Mouse (Mus musculus) liver, postnatal 0 days (tissue): ENCODE data around the gene Spop. TPM values are rescaled to one million over a fixed set of nuclear protein-coding genes. Genes with fewer than 3 reads are reported as not detected.

Experiments used
- ATAC-seq: fragments of 200-750 bp; cut with Nextera tagmentation; 2 replicates; pipeline ENCODE4 v1.8.0; 2017; ENCODE audit warnings: mild to moderate bottlenecking, moderate library complexity
- DNase-seq: peaks from one replicate; pipeline ENCODE4 v3.0.0-alpha.2; 2016
- H3K27ac ChIP-seq: fragments of 300-500 bp; sonication (generic); 2 replicates; pipeline ENCODE4 v1.5.1; 2014; ENCODE audit warnings: antibody characterized with exemption, moderate library complexity, mild to moderate bottlenecking, low read depth
- H3K27me3 ChIP-seq: fragments of 300-500 bp; sonication (generic); 2 replicates; pipeline ENCODE4 v1.6.1; 2014; ENCODE audit warnings: low read length, control low read depth, mixed read lengths; ENCODE audit not compliant: insufficient read depth
- H3K36me3 ChIP-seq: fragments of 300-500 bp; sonication (generic); replicated peaks from 2 replicates; pipeline ENCODE4 v1.6.1; 2014; ENCODE audit warnings: mild to moderate bottlenecking, control low read depth, low read length, moderate library complexity, mixed read lengths; ENCODE audit not compliant: insufficient read depth
- H3K4me1 ChIP-seq: fragments of 300-500 bp; sonication (generic); 2 replicates; pipeline ENCODE4 v1.6.1; 2014; ENCODE audit warnings: antibody characterized with exemption, mild to moderate bottlenecking, control low read depth; ENCODE audit not compliant: insufficient read depth
- H3K4me2 ChIP-seq: fragments of 300-500 bp; sonication (generic); 2 replicates; pipeline ENCODE4 v1.6.1; 2014; ENCODE audit warnings: low read depth, mild to moderate bottlenecking, low read length, moderate library complexity, mixed read lengths
- H3K4me3 ChIP-seq: fragments of 300-500 bp; sonication (generic); 2 replicates; pipeline ENCODE4 v1.5.1; 2014; ENCODE audit warnings: low read depth, low read length
- H3K9ac ChIP-seq: fragments of 300-500 bp; sonication (generic); replicated peaks from 2 replicates; pipeline ENCODE4 v1.6.1; 2014; ENCODE audit warnings: mild to moderate bottlenecking, moderate library complexity
- H3K9me3 ChIP-seq: fragments of 300-500 bp; sonication (generic); 2 replicates; pipeline ENCODE4 v1.6.1; 2016; ENCODE audit warnings: mild to moderate bottlenecking, control low read depth, low read length, mixed read lengths
- CTCF ChIP-seq: sonication (generic); IDR thresholded peaks from 2 replicates; pipeline ENCODE4 v1.5.1; 2016; ENCODE audit warnings: antibody characterized with exemption, low read depth
- EP300 ChIP-seq: IDR thresholded peaks from 2 replicates; pipeline ENCODE4 v1.6.1; 2016; ENCODE audit warnings: antibody characterized with exemption, low read depth, mild to moderate bottlenecking
- WGBS: fragments of 180-500 bp; shearing (Covaris S2); extraction: QIAGEN DNeasy Blood & Tissue Kit; methylation state at CpG from one replicate; pipeline ENCODE4 v1.1.7; 2014; ENCODE audit not compliant: insufficient replicate concordance; 5-methylcytosine and 5-hydroxymethylcytosine counted together
- polyA plus RNA-seq: library from polyadenylated mRNA; unstranded; fragments of >200 nt; fragmentation: Nextera tagmentation; extraction: Ambion mirVana; gene quantifications from 2 replicates; pipeline ENCODE4 v1.2.1, GENCODE M21; 2015

The Spop gene
- polyA plus RNA-seq, 1 experiment from 2014 or later, result 53.2 TPM

GRCm38 (mm10) chr11:95492256-95492655 is 78.4 kb downstream of the Spop start:
- no peak overlapping the region for H3K27ac ChIP-seq
- no peak for TF ChIP-seq EP300
- no peak for TF ChIP-seq CTCF
- H3K9me3 ChIP-seq, result no peaks in the 10 kb centered on the region
- H3K27me3 ChIP-seq, result no peaks in the 10 kb centered on the region
- DNase-seq (no peak), ATAC-seq (no peak)
- H3K4me1 ChIP-seq, result no peaks in the 10 kb centered on the region
- no peak overlapping the region for H3K9ac ChIP-seq
- H3K36me3 ChIP-seq, result peaks cover 59% of the 10 kb centered on the region
- H3K4me3 ChIP-seq, result no peak overlapping the region
- WGBS, result 89% methylated on average over 4 of the region's 4 CpGs
- no peak overlapping the region for H3K4me2 ChIP-seq

- TF ChIP-seq CTCF, result no peak
- no peak for TF ChIP-seq EP300
- ATAC-seq, result no peak
- no peak overlapping the region for H3K27ac ChIP-seq
- H3K36me3 ChIP-seq, result peaks cover 52% of the 10 kb centered on the region
- no peak overlapping the region for H3K4me3 ChIP-seq
- DNase-seq, result no peak
- H3K4me1 ChIP-seq, result no peaks in the 10 kb centered on the region
- H3K27me3 ChIP-seq, result no peaks in the 10 kb centered on the region
- no peak overlapping the region for H3K4me2 ChIP-seq
- 91% methylated on average over 4 of the region's 4 CpGs for WGBS
- H3K9ac ChIP-seq, result no peak overlapping the region
- no peaks in the 10 kb centered on the region for H3K9me3 ChIP-seq
Observed at GRCm38 (mm10) chr11:95493010-95493409, 79.1 kb downstream of the Spop start.

GRCm38 (mm10) chr11:95493950-95494349 is 80.1 kb downstream of the Spop start:
- no peak for DNase-seq
- Histone ChIP-seq H3K36me3 (peaks cover 42% of the 10 kb centered on the region), H3K9ac (no peak overlapping the region), H3K4me1 (no peaks in the 10 kb centered on the region), H3K9me3 (no peaks in the 10 kb centered on the region), H3K27ac (no peak overlapping the region), H3K4me3 (no peak overlapping the region), H3K4me2 (no peak overlapping the region), H3K27me3 (no peaks in the 10 kb centered on the region)
- WGBS, result 86% methylated on average over 9 of the region's 9 CpGs
- ATAC-seq, result no peak
- no peak for TF ChIP-seq EP300
- TF ChIP-seq CTCF, result no peak

GRCm38 (mm10) chr11:95494374-95494773 is 80.5 kb downstream of the Spop start:
- TF ChIP-seq CTCF, result no peak
- TF ChIP-seq EP300, result no peak
- Histone ChIP-seq H3K27me3 (no peaks in the 10 kb centered on the region), H3K9ac (no peak overlapping the region), H3K27ac (no peak overlapping the region), H3K4me1 (no peaks in the 10 kb centered on the region), H3K9me3 (no peaks in the 10 kb centered on the region), H3K36me3 (peaks cover 38% of the 10 kb centered on the region), H3K4me3 (no peak overlapping the region), H3K4me2 (no peak overlapping the region)
- WGBS, result 89% methylated on average over 3 of the region's 3 CpGs
- ATAC-seq, result no peak
- DNase-seq, result no peak

- Histone ChIP-seq H3K4me2 (no peak overlapping the region), H3K27ac (no peak overlapping the region), H3K36me3 (peaks cover 26% of the 10 kb centered on the region), H3K27me3 (no peaks in the 10 kb centered on the region), H3K4me3 (no peak overlapping the region), H3K4me1 (no peaks in the 10 kb centered on the region), H3K9me3 (no peaks in the 10 kb centered on the region), H3K9ac (no peak overlapping the region)
- 91% methylated on average over 9 of the region's 9 CpGs for WGBS
- DNase-seq (no peak), ATAC-seq (no peak)
- TF ChIP-seq EP300 (no peak), CTCF (no peak)
Observed at GRCm38 (mm10) chr11:95495883-95496282, 82.0 kb downstream of the Spop start.

GRCm38 (mm10) chr11:95497921-95498320 is 84.0 kb downstream of the Spop start:
- 87% methylated on average over 5 of the region's 5 CpGs for WGBS
- no peak for ATAC-seq

GRCm38 (mm10) chr11:95500412-95500811 is 86.5 kb downstream of the Spop start:
- Histone ChIP-seq H3K9me3 (no peaks in the 10 kb centered on the region), H3K4me1 (no peaks in the 10 kb centered on the region), H3K9ac (no peak overlapping the region), H3K36me3 (no peaks in the 10 kb centered on the region; the same call in none of the 2 replicates), H3K27me3 (no peaks in the 10 kb centered on the region), H3K4me3 (no peak overlapping the region), H3K27ac (no peak overlapping the region), H3K4me2 (no peak overlapping the region)
- 38% methylated on average over 4 of the region's 4 CpGs for WGBS
- DNase-seq (no peak), ATAC-seq (no peak)
- TF ChIP-seq EP300 (no peak), CTCF (no peak)

More at GRCm38 (mm10) chr11:95497921-95498320, 84.0 kb downstream of the Spop start:
- H3K27ac ChIP-seq, result no peak overlapping the region
- DNase-seq, result no peak
- H3K36me3 ChIP-seq, result peaks cover 10% of the 10 kb centered on the region
- no peak overlapping the region for H3K4me2 ChIP-seq
- H3K4me3 ChIP-seq, result no peak overlapping the region
- H3K4me1 ChIP-seq, result no peaks in the 10 kb centered on the region
- TF ChIP-seq CTCF (no peak), EP300 (no peak)
- H3K27me3 ChIP-seq, result no peaks in the 10 kb centered on the region
- H3K9me3 ChIP-seq, result no peaks in the 10 kb centered on the region
- H3K9ac ChIP-seq, result no peak overlapping the region
